Mouse (Mus musculus): ENCODE results near the gene Aftph. TPM values are rescaled to one million over a fixed set of nuclear protein-coding genes. Genes with fewer than 3 reads are reported as not detected.

Aftph gene
- 17.8 and 19.4 TPM in 2 replicates for polyA plus RNA-seq (2015; fragmentation: Nextera tagmentation; extraction: Ambion mirVana)

DNA sequence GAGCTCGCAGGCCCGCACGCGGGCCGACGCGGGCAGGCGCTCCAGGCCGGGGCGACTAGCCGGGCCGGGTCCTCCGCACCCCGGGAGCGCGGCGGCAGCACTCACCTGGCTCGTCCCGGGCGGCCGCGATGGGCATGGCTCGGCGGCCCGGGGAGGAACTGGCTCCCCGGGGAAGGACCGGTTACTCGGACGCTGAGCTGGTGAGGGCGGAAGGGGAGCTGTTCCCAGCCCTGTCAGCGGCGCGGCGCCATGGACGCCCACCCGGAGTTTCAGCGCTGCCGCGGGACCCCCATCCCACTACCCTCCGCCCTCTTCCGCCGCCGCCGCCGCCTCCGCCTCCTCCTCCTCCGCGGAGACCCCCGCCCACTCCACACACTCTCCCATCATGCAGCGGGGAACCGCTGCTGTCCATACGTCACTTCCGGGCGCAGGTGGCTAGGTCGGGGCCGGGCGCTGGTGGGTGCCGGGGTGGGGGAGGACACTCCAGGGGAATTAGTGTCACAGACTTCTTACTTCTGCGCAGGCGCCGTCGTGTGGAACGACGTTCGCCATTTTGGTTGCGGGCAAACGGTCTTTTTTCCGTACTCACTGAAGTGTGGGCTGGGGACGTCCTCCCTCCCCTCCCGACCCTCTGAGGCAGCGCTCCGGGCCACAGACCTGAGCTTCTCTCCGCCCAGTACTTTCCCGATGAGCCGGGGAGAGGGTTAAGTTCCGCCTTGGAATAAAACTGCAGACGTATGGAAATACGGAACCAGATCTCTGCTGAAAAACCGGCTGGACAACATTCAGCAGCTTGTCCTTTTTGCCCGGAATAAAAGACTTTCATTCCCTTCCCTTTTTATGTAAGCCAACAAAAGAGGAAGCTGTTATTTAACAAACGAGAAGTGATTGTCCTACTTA is at the start of gene Aftph:
Gene Aftph (minus strand): TSS at position 389 of the 900 bp plus-strand sequence.
- under 1% methylated on average over 64 of the region's 81 CpGs for WGBS
- Histone ChIP-seq H3K4me1 (ENCODE audit: insufficient read depth, low read depth, low read length) (no peaks in the 10 kb centered on the region), H3K27me3 (replicated peaks; ENCODE audit: insufficient read depth, low read length) (no peaks in the 10 kb centered on the region), H3K4me2 (replicated peaks; ENCODE audit: low read depth, low read length) (peak within 1 kb of the TSS; percentile 93), H3K27ac (ENCODE audit: low read length) (peak within 1 kb of the TSS; percentile 97), H3K36me3 (ENCODE audit: insufficient read depth, low read length) (no peaks in the 10 kb centered on the region), H3K9ac (replicated peaks; ENCODE audit: low read depth) (peak within 1 kb of the TSS; percentile 76), H3K4me3 (ENCODE audit: low read depth, low read length) (peak within 1 kb of the TSS; percentile 97), H3K9me3 (ENCODE audit: low read length) (no peaks in the 10 kb centered on the region)
- ATAC-seq (peak; percentile 99), DNase-seq (ENCODE audit: low spot score) (peak; percentile 99)
- TF ChIP-seq CTCF (IDR thresholded peaks at IDR 0.05) (peak; percentile 17; the same call in 1 of the 2 replicates), EP300 (IDR thresholded peaks at IDR 0.05) (peak; percentile 68; the same call in 1 of the 2 replicates)

DNA sequence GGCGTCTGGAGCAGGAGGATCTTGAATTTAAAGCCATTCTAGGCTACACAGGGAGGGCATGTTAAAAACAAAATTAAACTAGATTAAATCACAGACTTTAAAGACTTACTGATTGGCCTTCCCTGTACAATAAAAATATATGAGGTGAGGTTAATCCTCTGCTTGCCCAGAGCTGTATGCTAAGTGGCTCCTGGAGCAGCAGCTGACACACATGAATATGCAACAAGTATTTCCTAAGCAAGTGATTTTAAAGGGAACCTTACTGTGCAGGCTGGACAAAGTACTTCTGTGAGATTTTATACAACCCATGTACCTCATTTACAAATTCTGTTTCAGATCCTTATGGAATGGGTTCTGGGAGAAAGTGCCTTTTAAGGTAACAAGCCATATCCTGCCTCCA is 47.6 kb upstream of the Aftph start:
- H3K27me3 ChIP-seq (replicated peaks; ENCODE audit: insufficient read depth, low read length) = no peaks in the 10 kb centered on the region
- peaks cover 3% of the 10 kb centered on the region; the same call in 1 of the 2 replicates for H3K9me3 ChIP-seq (ENCODE audit: low read length)
- no peaks in the 10 kb centered on the region for H3K4me1 ChIP-seq (ENCODE audit: insufficient read depth, low read depth, low read length)
- DNase-seq (ENCODE audit: low spot score) = no peak
- 64% methylated on average over 1 of the region's 1 CpGs for WGBS
- no peaks in the 10 kb centered on the region for H3K36me3 ChIP-seq (ENCODE audit: insufficient read depth, low read length)
- no peak for ATAC-seq
- H3K4me2 ChIP-seq (replicated peaks; ENCODE audit: low read depth, low read length) = no peak overlapping the region
- TF ChIP-seq CTCF (IDR thresholded peaks at IDR 0.05) (no peak), EP300 (IDR thresholded peaks at IDR 0.05) (no peak)
- no peak overlapping the region for H3K27ac ChIP-seq (ENCODE audit: low read length)
- no peak overlapping the region for H3K9ac ChIP-seq (replicated peaks; ENCODE audit: low read depth)
- H3K4me3 ChIP-seq (ENCODE audit: low read depth, low read length) = no peak overlapping the region

DNA sequence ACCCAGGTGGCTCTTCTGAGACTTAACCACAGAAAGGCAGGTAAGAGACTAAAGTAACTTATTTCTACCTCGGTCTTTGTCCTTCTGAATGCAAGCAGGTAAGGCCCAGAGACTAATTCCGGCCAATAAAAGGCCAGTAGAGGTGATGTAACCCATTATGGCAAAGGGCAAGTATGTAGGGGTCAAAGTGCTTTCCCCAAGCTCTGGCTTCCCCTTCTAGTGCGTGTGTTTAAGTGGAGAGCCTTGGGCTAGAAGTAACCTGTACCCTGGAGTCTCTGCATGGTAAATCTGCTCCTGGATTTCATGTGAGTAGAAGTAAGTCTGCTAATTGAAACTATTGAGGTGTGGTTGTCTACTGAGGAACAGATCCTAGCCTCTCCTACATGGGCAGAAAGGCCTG is 46.7 kb upstream of the Aftph start:
- Histone ChIP-seq H3K27me3 (replicated peaks; ENCODE audit: insufficient read depth, low read length) (no peaks in the 10 kb centered on the region), H3K4me2 (replicated peaks; ENCODE audit: low read depth, low read length) (no peak overlapping the region), H3K27ac (ENCODE audit: low read length) (no peak overlapping the region), H3K9me3 (ENCODE audit: low read length) (peaks cover 3% of the 10 kb centered on the region; the same call in 1 of the 2 replicates), H3K9ac (replicated peaks; ENCODE audit: low read depth) (no peak overlapping the region), H3K4me1 (ENCODE audit: insufficient read depth, low read depth, low read length) (no peaks in the 10 kb centered on the region), H3K36me3 (ENCODE audit: insufficient read depth, low read length) (no peaks in the 10 kb centered on the region), H3K4me3 (ENCODE audit: low read depth, low read length) (no peak overlapping the region)
- DNase-seq (ENCODE audit: low spot score) = no peak
- TF ChIP-seq CTCF (IDR thresholded peaks at IDR 0.05) (no peak), EP300 (IDR thresholded peaks at IDR 0.05) (no peak)
- no peak for ATAC-seq
- 61% methylated on average over 3 of the region's 3 CpGs for WGBS

DNA sequence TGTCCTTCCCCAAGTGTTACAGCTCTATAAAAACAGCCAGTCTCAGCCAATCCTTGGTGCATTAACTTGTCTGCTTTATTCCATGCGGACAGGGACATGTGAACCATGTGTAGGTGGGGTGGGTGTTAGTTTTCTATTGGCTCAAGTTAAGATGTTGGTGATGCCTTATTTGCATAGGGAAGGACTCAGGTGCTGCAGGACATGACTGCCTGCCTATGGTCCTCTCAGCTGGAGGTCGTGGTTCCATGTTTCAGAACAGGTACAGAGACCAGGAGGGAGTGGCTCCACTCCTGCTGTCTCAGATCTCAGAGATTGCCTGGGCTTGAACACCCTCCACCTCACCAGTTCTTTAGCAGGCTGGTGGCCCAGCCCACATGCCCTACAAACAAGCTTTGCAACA is 44.8 kb upstream of the Aftph start:
- TF ChIP-seq EP300 (IDR thresholded peaks at IDR 0.05) (no peak), CTCF (IDR thresholded peaks at IDR 0.05) (no peak)
- H3K36me3 ChIP-seq (ENCODE audit: insufficient read depth, low read length) = no peaks in the 10 kb centered on the region
- no peaks in the 10 kb centered on the region for H3K27me3 ChIP-seq (replicated peaks; ENCODE audit: insufficient read depth, low read length)
- no peak overlapping the region for H3K4me3 ChIP-seq (ENCODE audit: low read depth, low read length)
- no peak for DNase-seq (ENCODE audit: low spot score)
- 55% methylated on average over 2 of the region's 2 CpGs for WGBS
- peaks cover 3% of the 10 kb centered on the region; the same call in 1 of the 2 replicates for H3K9me3 ChIP-seq (ENCODE audit: low read length)
- no peak overlapping the region for H3K4me2 ChIP-seq (replicated peaks; ENCODE audit: low read depth, low read length)
- H3K9ac ChIP-seq (replicated peaks; ENCODE audit: low read depth) = no peak overlapping the region
- no peaks in the 10 kb centered on the region for H3K4me1 ChIP-seq (ENCODE audit: insufficient read depth, low read depth, low read length)
- ATAC-seq = no peak
- no peak overlapping the region for H3K27ac ChIP-seq (ENCODE audit: low read length)

DNA sequence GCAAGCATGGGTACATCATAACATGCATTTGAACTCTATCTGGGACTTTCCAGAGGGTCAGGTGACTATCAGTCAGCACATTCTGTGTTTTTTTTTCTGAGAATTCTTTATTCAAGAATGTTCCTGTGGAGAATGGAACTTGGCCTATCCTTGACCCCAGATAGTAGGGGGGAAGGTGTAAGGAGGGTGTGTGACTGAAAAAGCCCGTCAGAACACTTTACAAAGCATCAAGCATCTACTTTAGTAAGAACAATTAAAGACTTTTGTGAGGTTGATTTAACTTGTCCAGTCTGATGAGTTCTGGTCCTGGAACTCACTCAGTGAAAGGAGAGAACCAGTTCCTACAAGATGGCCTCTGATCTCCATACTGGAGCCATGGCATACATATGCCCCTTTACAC is 43.8 kb upstream of the Aftph start:
- H3K4me2 ChIP-seq (replicated peaks; ENCODE audit: low read depth, low read length) = no peak overlapping the region
- 53% methylated on average over 1 of the region's 1 CpGs for WGBS
- H3K27me3 ChIP-seq (replicated peaks; ENCODE audit: insufficient read depth, low read length) = no peaks in the 10 kb centered on the region
- ATAC-seq (no peak), DNase-seq (ENCODE audit: low spot score) (no peak)
- no peaks in the 10 kb centered on the region for H3K36me3 ChIP-seq (ENCODE audit: insufficient read depth, low read length)
- H3K9me3 ChIP-seq (ENCODE audit: low read length) = peaks cover 3% of the 10 kb centered on the region; the same call in 1 of the 2 replicates
- H3K9ac ChIP-seq (replicated peaks; ENCODE audit: low read depth) = no peak overlapping the region
- H3K4me1 ChIP-seq (ENCODE audit: insufficient read depth, low read depth, low read length) = no peaks in the 10 kb centered on the region
- H3K4me3 ChIP-seq (ENCODE audit: low read depth, low read length) = no peak overlapping the region
- no peak overlapping the region for H3K27ac ChIP-seq (ENCODE audit: low read length)
- TF ChIP-seq CTCF (IDR thresholded peaks at IDR 0.05) (no peak), EP300 (IDR thresholded peaks at IDR 0.05) (no peak)

DNA sequence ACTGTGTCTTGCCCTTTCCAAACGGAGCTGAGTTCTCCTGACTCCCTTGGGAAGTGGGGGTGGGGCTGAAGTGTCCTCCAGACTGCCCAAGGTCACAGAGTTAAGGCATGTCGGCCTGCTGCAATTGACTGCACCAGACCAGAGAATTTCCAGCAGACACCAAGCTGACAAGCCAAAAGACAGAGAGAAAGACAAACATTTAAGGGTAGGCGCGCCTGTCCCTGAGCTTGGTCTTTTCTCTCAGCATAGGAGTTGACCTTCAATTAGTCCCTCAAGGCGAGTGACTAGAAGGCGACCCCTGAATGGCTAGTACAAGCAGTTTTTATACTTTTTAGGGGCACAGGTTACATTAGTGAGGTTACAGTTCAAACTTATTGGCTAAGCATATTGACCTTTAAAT is 43.4 kb upstream of the Aftph start:
- no peak overlapping the region for H3K27ac ChIP-seq (ENCODE audit: low read length)
- H3K4me1 ChIP-seq (ENCODE audit: insufficient read depth, low read depth, low read length) = no peaks in the 10 kb centered on the region
- 87% methylated on average over 6 of the region's 6 CpGs for WGBS
- H3K9ac ChIP-seq (replicated peaks; ENCODE audit: low read depth) = no peak overlapping the region
- no peak overlapping the region for H3K4me2 ChIP-seq (replicated peaks; ENCODE audit: low read depth, low read length)
- TF ChIP-seq CTCF (IDR thresholded peaks at IDR 0.05) = no peak
- no peak for TF ChIP-seq EP300 (IDR thresholded peaks at IDR 0.05)
- no peaks in the 10 kb centered on the region for H3K27me3 ChIP-seq (replicated peaks; ENCODE audit: insufficient read depth, low read length)
- H3K4me3 ChIP-seq (ENCODE audit: low read depth, low read length) = no peak overlapping the region
- DNase-seq (ENCODE audit: low spot score) = no peak
- peaks cover 3% of the 10 kb centered on the region; the same call in 1 of the 2 replicates for H3K9me3 ChIP-seq (ENCODE audit: low read length)
- ATAC-seq = no peak
- H3K36me3 ChIP-seq (ENCODE audit: insufficient read depth, low read length) = no peaks in the 10 kb centered on the region
